Mouse (Mus musculus) telencephalon, adult 2 months (tissue): ENCODE data around the gene Hs2st1.

Experiments
- DNase-seq: peaks from one replicate; pipeline ENCODE4 v3.0.0-alpha.2; 2011; ENCODE audit warnings: low read depth, low spot score

Hs2st1 gene

GRCm38 (mm10) chr3:144553942-144554341 lies 16.0 kb downstream of the Hs2st1 start:
- DNase-seq = no peak

DNA sequence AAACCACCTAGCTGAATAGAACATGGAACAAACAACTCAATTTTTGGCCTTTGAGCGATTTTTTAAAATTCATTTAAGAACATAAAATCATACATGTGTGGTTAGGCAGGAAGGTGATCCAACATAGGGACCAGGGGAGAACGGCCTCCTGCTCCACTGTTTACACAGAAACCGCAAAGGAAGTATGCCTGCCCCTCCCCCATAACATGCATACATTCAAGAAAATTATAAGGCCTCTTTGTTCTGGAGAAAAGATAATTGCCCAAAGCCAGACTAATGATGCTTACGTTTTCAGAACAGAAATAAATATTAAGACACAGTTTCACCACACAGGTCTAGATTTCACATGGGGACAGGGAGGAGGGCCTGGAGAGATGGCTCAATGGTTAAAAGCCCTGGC lies 18.6 kb downstream of the Hs2st1 start:
- no peak for DNase-seq

GRCm38 (mm10) chr3:144550659-144551058 lies 19.3 kb downstream of the Hs2st1 start:
- DNase-seq = no peak

GRCm38 (mm10) chr3:144550036-144550435 lies 19.9 kb downstream of the Hs2st1 start:
- DNase-seq = no peak

- no peak for DNase-seq
These were observed 21.7 kb downstream of the Hs2st1 start for GRCm38 (mm10) chr3:144548186-144548845.

GRCm38 (mm10) chr3:144546490-144546889 lies 23.5 kb downstream of the Hs2st1 start:
- no peak for DNase-seq

DNA sequence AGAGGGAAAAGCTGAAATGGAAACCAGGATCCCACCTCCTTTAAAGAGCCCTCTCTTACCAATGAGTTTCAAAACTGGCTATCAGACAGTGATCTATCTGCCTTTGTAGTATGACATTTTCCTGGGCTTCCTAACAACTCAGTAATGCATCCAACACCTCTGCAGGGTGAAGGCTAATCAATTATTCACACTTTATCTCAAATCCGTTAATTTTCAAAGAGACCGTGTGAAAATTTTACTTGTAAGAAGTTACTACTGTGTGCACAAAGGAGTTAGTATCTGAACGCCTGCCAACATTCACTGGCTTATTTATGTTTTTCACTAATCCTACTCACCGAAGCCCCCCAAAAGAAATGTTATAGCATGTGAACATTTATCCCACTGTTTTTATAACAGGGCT lies 24.1 kb downstream of the Hs2st1 start:
- DNase-seq = no peak

DNA sequence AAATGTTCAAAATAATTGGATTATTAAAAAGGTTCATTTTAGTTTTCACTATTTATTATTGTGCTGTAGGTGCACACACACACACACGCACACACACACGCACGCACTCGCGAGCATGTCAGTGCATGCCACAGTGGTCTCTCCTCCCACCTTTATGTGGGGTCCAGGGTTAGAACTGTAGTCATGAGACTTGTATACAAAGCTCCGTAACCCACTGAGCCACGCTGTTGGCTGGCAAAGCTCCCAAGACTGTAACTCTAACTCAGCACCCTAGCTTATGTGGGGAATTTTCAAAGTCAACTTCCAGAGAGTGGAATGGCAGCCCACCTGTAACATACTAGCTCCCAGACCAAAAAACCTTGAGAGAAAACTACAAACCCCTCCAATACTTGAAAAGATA lies 24.8 kb downstream of the Hs2st1 start:
- DNase-seq = no peak

GRCm38 (mm10) chr3:144541906-144542438 lies 28.0 kb downstream of the Hs2st1 start:
- peak; percentile 58 for DNase-seq

DNA sequence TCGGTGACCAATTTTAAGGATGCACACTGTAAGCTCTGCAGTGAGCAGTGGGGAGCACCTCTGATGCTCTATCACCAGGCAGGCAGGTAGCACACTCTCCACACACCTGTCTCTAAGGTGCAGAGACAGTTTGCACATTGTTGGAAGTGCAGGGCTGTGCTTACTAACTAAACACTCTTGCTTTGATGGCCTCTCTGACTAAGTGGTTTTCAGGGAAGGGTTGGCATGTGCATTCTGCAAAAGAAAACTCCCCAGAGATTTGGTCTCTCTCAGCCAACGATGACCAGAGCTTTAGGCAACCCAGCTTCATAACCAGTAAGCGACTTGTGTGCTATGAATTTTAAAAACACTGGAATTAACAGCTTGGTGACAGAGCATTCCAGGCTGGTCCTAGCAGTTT lies 29.2 kb downstream of the Hs2st1 start:
- no peak for DNase-seq

- no peak for DNase-seq
These were observed 30.9 kb downstream of the Hs2st1 start for GRCm38 (mm10) chr3:144539051-144539450.

GRCm38 (mm10) chr3:144537078-144537855 lies 32.7 kb downstream of the Hs2st1 start:
- DNase-seq = peak; percentile 62

- DNase-seq = no peak
These were observed 34.9 kb downstream of the Hs2st1 start for GRCm38 (mm10) chr3:144535056-144535455.

DNA sequence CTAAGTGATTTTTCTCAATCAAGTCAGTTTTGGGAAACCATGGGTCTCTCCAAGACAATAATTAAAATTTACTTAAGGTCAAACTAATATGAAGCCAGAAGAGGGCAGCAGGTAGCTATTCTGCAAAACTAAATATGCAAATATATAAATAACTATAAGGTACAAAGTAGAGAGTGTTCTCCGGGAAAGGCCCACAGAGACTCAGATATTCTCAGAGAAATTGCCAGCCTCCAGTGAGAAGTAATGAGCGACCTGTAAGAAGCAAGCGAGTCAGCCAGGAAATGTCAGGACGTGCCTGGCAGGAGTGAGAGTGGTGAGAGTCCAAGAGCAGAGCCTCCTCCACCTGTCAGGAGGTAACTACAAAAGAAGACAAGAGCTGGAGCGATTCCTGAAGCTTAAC lies 39.0 kb downstream of the Hs2st1 start:
- DNase-seq = no peak

GRCm38 (mm10) chr3:144527918-144528317 lies 42.1 kb downstream of the Hs2st1 start:
- DNase-seq = no peak

GRCm38 (mm10) chr3:144519581-144520272 lies 50.3 kb downstream of the Hs2st1 start:
- no peak for DNase-seq

DNA sequence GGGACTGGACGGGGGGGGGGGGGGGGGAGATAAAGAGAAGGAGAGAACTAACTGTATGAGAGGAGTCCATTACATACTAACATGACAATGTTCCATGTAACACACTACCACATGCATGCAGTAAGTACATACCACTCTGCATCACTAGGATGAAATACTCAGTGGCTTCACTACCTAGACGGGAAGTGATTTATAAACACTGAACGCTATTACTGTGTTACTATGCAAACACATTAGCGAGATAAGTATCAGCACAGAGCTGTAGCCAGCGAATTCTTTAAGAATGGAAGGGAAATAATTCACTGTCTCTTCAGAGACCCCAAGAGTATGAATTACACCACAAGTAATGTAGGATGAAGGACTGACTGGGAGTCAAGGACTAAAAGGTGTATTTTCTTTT lies 51.1 kb downstream of the Hs2st1 start:
- no peak for DNase-seq

DNA sequence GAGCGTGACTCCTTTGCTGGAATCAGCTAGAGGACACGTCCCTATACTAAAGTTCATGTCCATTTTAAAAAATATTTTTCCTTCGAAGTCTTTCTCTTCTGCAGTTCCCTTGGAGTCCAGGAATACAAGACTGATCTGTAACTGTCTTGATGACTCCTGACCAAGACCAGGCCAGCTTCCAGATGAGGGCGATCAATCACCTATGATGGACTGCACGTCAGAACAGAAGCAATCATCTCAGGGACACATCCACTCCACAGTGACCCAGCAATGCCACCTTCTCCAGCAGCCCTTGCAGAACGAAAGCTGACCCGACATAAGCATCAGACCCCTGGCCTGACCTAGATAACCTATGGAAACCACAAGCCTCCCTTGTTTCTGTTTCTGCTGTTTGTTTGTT lies 54.7 kb downstream of the Hs2st1 start:
- DNase-seq = no peak

DNA sequence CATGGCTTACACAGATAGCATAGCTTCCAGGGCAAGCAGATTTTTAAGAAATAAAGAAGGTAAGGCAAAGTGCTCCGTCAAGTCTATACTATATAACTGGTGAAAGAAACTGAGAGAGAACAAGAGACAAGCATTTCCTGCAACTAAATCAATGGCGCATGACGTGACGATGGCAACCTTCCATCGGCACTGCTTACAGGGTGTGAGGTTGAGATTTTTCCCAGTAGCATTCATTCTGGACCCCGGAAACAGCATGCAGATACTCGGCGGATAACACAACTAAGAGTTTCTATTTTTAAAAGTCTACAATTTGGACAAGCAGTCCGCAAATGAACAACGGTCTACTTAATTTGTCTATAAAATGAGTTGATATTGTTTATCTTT lies 55.9 kb downstream of the Hs2st1 start:
- no peak for DNase-seq

GRCm38 (mm10) chr3:144513169-144514121 lies 56.5 kb downstream of the Hs2st1 start:
- no peak for DNase-seq

DNA sequence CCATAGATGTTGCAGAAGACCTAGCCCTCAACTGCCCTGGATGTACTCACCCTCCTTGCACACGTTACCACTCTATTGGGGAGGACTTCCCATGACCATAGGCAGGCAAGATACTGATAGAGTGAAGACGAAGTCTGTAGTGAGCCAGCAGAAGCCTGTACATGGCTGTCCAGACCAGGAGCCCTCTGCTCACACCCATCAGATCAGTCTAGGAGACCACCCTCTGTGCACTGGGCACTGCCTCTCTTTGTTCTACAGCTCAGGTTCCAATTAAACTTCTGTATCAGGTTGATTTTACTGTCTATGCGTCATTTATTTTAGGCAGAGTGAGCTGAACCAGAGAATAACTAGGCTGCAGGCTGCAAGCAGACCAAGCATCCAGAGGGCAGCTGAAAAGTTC lies 59.3 kb downstream of the Hs2st1 start:
- no peak for DNase-seq
